Mouse (Mus musculus) myocyte (in vitro differentiated cells): Measurements from ENCODE around the gene Npsr1. TPM values are rescaled to one million over a fixed set of nuclear protein-coding genes. Genes with fewer than 3 reads are reported as not detected.

Experiments
- H3K27me3 ChIP-seq: one replicate; pipeline ENCODE4 v1.6.1; 2011; ENCODE audit not compliant: control insufficient read depth, insufficient read depth, insufficient read length
- H3K36me3 ChIP-seq: one replicate; pipeline ENCODE4 v1.6.1; 2011; ENCODE audit not compliant: control insufficient read depth, insufficient read depth
- H3K4me2 ChIP-seq: one replicate; pipeline ENCODE4 v1.6.1; 2011; ENCODE audit warnings: low read depth, control low read depth
- H3K4me3 ChIP-seq: one replicate; pipeline ENCODE4 v1.5.1; 2011; ENCODE audit warnings: mild to moderate bottlenecking, control low read depth, moderate library complexity
- H3K79me2 ChIP-seq: one replicate; pipeline ENCODE4 v1.6.1; 2011; ENCODE audit not compliant: control insufficient read depth, insufficient read depth
- H3ac ChIP-seq: one replicate; pipeline ENCODE4 v1.6.1; 2011; ENCODE audit not compliant: control insufficient read depth, insufficient read length
- CEBPB ChIP-seq: IDR thresholded peaks from 2 replicates; pipeline ENCODE4 v1.6.1; 2011; ENCODE audit warnings: mild to moderate bottlenecking, moderate library complexity; ENCODE audit not compliant: poor library complexity, insufficient read depth, severe bottlenecking
- E2F4 ChIP-seq: IDR thresholded peaks from one replicate; pipeline ENCODE4 v1.6.1; 2011; ENCODE audit warnings: mild to moderate bottlenecking, control low read depth, moderate library complexity; ENCODE audit not compliant: insufficient read depth
- MAX ChIP-seq: IDR thresholded peaks from one replicate; pipeline ENCODE4 v1.6.1; 2011; ENCODE audit warnings: low read depth, mild to moderate bottlenecking, control low read depth
- MYOD1 ChIP-seq, 3 experiments: IDR thresholded peaks; one replicate each; pipeline ENCODE4 v1.6.1; 2011; ENCODE audit warnings: control low read depth in 2 of 3, low read depth in 2 of 3, mild to moderate bottlenecking in 2 of 3, moderate library complexity in 1 of 3; ENCODE audit not compliant: insufficient read length in 2 of 3, control insufficient read depth in 1 of 3
- MYOG ChIP-seq, 3 experiments: IDR thresholded peaks; one replicate each; pipeline ENCODE4 v1.6.1; 2011; ENCODE audit warnings: control low read depth in 2 of 3, low read depth in 2 of 3, mild to moderate bottlenecking in 2 of 3; ENCODE audit not compliant: insufficient read length in 2 of 3, control insufficient read depth in 1 of 3, insufficient read depth in 1 of 3
- POLR2A ChIP-seq: IDR thresholded peaks from one replicate; pipeline ENCODE4 v1.6.1; 2011; ENCODE audit warnings: low read depth, mild to moderate bottlenecking, control low read depth, moderate library complexity; ENCODE audit not compliant: insufficient read length
- POLR2AphosphoS2 ChIP-seq: IDR thresholded peaks from one replicate; pipeline ENCODE4 v1.6.1; 2011; ENCODE audit warnings: low read depth, control low read depth; ENCODE audit not compliant: insufficient read length
- REST ChIP-seq: IDR thresholded peaks from one replicate; pipeline ENCODE4 v1.6.1; 2011; ENCODE audit warnings: mild to moderate bottlenecking, control low read depth, moderate library complexity; ENCODE audit not compliant: insufficient read depth, insufficient read length
- SRF ChIP-seq: IDR thresholded peaks from one replicate; pipeline ENCODE4 v1.6.1; 2011; ENCODE audit warnings: low read depth; ENCODE audit not compliant: control insufficient read depth, insufficient read length
- TCF12 ChIP-seq: IDR thresholded peaks from one replicate; pipeline ENCODE4 v1.6.1; 2011; ENCODE audit warnings: mild to moderate bottlenecking, control low read depth; ENCODE audit not compliant: poor library complexity, insufficient read depth, severe bottlenecking
- TCF3 ChIP-seq: IDR thresholded peaks from one replicate; pipeline ENCODE4 v1.6.1; 2011; ENCODE audit warnings: low read depth, control low read depth; ENCODE audit not compliant: insufficient read length
- USF1 ChIP-seq: IDR thresholded peaks from one replicate; pipeline ENCODE4 v1.6.1; 2011; ENCODE audit warnings: low read depth, mild to moderate bottlenecking, control low read depth, moderate library complexity
- polyA plus RNA-seq: library from polyadenylated mRNA; unstranded; fragments of >200 nt; fragmentation: generic; extraction: Trizol; gene quantifications from one replicate; pipeline ENCODE4 v1.2.1, GENCODE M21; 2012; ENCODE audit warnings: missing spikeins

Npsr1 gene
- polyA plus RNA-seq, 1 experiment = not detected

DNA sequence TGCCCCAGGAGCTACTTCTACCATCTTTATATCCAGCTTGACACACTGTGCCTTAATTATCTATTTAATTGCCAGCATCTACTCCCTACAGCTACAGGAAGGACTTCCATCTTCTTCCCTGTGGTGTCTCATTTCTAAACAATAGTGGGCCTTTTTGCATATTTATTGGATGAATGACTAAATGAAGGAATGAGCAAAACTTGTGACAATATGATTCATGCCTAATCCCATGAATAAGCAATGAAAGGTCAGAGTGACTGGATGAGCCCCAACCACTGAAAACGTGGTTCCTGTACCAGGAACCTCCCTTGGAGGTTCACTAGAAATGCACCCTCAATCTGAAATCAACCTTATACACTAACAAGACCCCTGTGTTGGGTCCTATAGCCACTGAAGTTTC is 249.2 kb downstream of the Npsr1 start:
- no peaks in the 10 kb centered on the region for H3K79me2 ChIP-seq

DNA sequence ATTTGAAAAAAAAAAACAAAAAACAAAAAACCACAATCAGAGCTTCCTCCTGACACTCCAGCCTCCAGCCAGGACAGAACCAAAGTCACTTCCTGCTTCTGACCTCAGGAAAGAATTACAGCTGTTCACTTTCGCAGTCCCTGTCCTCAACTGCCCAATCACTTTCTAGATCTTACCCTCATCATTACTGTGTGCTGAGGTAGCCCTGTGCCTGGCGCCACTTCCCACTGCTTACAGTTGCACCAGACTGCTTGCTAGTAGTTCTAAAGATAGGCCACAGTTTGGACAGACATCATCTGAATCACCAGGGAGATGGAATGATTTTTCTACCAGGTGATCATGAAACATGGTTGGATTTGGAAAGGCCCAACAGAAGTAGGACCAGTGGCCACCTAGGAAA is 251.7 kb downstream of the Npsr1 start:
- Histone ChIP-seq H3K27me3 (no peaks in the 10 kb centered on the region), H3K4me3 (no peak overlapping the region), H3ac (no peak overlapping the region), H3K4me2 (no peak overlapping the region), H3K36me3 (no peaks in the 10 kb centered on the region), H3K79me2 (no peaks in the 10 kb centered on the region)
- TF ChIP-seq CEBPB = no peak
- TF ChIP-seq POLR2A = no peak
- no peak for TF ChIP-seq USF1
- TF ChIP-seq POLR2AphosphoS2 = no peak
- TF ChIP-seq TCF12 = no peak
- no peak for TF ChIP-seq SRF
- no peak for TF ChIP-seq MYOD1 (IDR thresholded peaks at IDR 0.05; ENCODE audit: control insufficient read depth in 1 of 3, insufficient read length in 2 of 3, low read depth in 2 of 3)
- TF ChIP-seq MAX = no peak
- no peak for TF ChIP-seq REST
- no peak for TF ChIP-seq TCF3
- no peak for TF ChIP-seq E2F4
- TF ChIP-seq MYOG (IDR thresholded peaks at IDR 0.05; ENCODE audit: control insufficient read depth in 1 of 3, insufficient read depth in 1 of 3, insufficient read length in 2 of 3, low read depth in 2 of 3) = no peak

More for the DNA sequence above, 249.2 kb downstream of the Npsr1 start:
- no peaks in the 10 kb centered on the region for H3K36me3 ChIP-seq
- H3K4me3 ChIP-seq = no peak overlapping the region
- no peak overlapping the region for H3ac ChIP-seq
- H3K4me2 ChIP-seq = no peak overlapping the region
- no peaks in the 10 kb centered on the region for H3K27me3 ChIP-seq
- no peak for TF ChIP-seq POLR2A

GRCm38 (mm10) chr9:24351402-24351801 is 253.6 kb downstream of the Npsr1 start:
- TF ChIP-seq REST (no peak), MYOG (IDR thresholded peaks at IDR 0.05; ENCODE audit: control insufficient read depth in 1 of 3, insufficient read depth in 1 of 3, insufficient read length in 2 of 3, low read depth in 2 of 3) (no peak), E2F4 (no peak), USF1 (no peak), SRF (no peak), POLR2AphosphoS2 (no peak), POLR2A (no peak), TCF3 (no peak), TCF12 (no peak), CEBPB (no peak), MAX (no peak), MYOD1 (IDR thresholded peaks at IDR 0.05; ENCODE audit: control insufficient read depth in 1 of 3, insufficient read length in 2 of 3, low read depth in 2 of 3) (no peak)
- H3K36me3 ChIP-seq = no peaks in the 10 kb centered on the region
- no peaks in the 10 kb centered on the region for H3K79me2 ChIP-seq
- H3ac ChIP-seq = no peak overlapping the region
- H3K4me2 ChIP-seq = no peak overlapping the region
- H3K4me3 ChIP-seq = no peak overlapping the region
- H3K27me3 ChIP-seq = no peaks in the 10 kb centered on the region
